Mouse (Mus musculus) olfactory bulb, adult 2 months (tissue): ENCODE data around the gene Rhou.

ENCODE experiments used
- CTCF ChIP-seq: fragments of 200-500 bp; IDR thresholded peaks from 2 replicates; pipeline ENCODE4 v1.5.1; 2012; ENCODE audit warnings: low read depth, mild to moderate bottlenecking, low read length, moderate library complexity; ENCODE audit not compliant: insufficient read depth
- POLR2A ChIP-seq: fragments of 200-500 bp; IDR thresholded peaks from 2 replicates; pipeline ENCODE4 v1.6.1; 2012; ENCODE audit warnings: mild to moderate bottlenecking, low read depth, low read length, moderate library complexity; ENCODE audit not compliant: insufficient read depth

GRCm38 (mm10) chr8:123627410-123628147, 26.1 kb upstream of the Rhou start:
- TF ChIP-seq CTCF, result no peak
- TF ChIP-seq POLR2A, result no peak
